Mouse (Mus musculus) heart, adult 11 months (tissue): ENCODE measurements around the gene Gabrb1.

ENCODE experiments used
- DNase-seq: peaks from one replicate; pipeline ENCODE4 v3.0.0; 2022

Gene Gabrb1

DNA sequence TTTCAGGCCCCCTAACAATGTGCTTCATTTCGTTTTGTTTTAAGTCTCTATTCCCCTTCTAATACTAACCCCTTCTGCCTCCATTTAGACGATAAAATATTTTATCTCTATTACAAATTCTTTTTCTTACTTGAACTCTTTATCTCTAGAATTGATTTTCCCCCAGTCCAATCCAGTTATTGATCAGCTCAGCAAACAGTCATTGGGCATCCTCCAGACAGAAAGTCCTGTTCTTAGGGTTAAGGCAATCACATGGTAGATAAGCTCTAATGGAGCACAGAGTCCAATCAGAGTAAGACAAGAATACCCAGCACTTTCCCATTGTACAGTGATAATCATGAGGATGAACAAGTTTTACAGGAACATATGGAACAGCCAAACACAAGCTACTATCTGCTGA lies 172.4 kb downstream of the Gabrb1 start:
- DNase-seq = no peak

GRCm38 (mm10) chr5:71842241-71842640 lies 184.3 kb downstream of the Gabrb1 start:
- no peak for DNase-seq

DNA sequence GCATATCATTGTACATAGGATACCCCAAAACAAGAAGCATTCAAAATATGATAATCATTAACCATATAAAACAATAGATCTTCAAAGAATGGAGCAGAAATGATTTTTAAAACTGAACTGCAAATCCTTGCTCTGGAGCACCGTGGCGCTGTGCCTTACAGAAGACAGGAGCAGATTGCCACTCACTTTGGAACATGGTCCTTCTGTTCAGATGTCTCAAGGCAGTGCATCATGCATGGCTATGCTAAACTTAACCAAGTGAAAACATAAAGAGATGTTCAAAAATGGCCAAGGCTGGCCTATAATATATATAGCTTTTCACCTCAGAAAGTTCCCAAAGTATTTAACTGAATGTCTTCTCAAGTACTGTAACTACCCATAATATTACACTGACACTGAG lies 240.3 kb downstream of the Gabrb1 start:
- DNase-seq = no peak

- no peak for DNase-seq
Measured at GRCm38 (mm10) chr5:71903399-71903798, 245.5 kb downstream of the Gabrb1 start.

DNA sequence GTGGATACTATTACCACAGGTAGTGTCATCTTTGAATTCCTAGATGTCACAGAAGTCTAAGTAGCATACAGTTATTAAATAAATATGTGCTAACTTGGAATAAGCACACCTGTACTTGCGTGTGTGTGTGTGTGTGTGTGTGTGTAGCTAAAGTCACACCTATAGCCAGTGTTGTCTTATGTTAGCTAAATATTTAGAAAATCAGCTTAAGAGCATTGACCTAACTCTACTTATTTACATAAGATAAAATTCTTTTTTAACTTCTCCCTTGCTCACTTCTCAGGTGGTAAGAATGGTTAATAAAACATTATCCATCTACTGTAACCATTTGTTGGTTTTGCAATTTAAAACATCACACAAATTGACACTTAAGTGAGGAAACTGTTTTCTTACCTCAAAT lies 256.1 kb downstream of the Gabrb1 start:
- DNase-seq = no peak

GRCm38 (mm10) chr5:71915711-71916110 lies 257.8 kb downstream of the Gabrb1 start:
- DNase-seq = no peak

- no peak for DNase-seq
Measured at GRCm38 (mm10) chr5:71917206-71917605, 259.3 kb downstream of the Gabrb1 start.

DNA sequence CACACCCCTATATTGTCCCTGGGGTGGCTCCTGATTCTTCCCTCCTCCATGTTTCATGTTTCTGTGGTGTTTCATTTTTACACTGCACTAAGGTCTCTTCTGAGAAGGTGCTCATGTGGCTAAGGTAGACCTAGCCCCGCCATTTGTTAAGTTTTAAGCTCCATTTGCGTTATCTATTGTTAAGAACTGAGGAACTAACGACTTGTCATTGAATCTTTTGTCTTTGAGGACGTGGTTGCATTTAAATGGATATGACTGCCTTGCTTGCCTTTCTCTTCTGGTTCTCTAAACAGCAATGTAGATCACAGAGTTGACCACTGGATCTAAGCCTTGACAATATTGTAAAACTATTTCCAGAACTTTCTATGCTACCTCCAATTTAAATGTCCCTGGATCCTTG lies 265.7 kb downstream of the Gabrb1 start:
- DNase-seq = no peak

DNA sequence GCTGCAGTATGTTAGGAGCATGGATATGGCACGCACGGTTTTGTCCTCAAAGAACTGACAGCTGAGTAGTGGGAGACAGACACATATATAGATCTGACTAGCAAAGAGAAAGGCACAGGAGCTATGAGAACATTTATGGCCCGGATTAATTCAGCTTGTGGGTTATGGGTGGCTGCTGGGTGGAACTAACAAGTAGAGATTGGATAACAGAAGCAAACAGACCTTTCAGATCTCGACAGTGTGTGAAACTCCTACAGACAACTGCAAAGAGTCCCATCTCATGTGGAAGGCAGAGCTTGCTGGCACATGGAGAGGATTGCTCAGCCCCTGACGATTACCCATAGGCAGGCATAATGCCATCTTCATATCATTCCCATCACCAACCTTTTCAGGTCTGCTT lies 268.4 kb downstream of the Gabrb1 start:
- DNase-seq = no peak

GRCm38 (mm10) chr5:71930036-71930435 lies 272.1 kb downstream of the Gabrb1 start:
- no peak for DNase-seq

DNA sequence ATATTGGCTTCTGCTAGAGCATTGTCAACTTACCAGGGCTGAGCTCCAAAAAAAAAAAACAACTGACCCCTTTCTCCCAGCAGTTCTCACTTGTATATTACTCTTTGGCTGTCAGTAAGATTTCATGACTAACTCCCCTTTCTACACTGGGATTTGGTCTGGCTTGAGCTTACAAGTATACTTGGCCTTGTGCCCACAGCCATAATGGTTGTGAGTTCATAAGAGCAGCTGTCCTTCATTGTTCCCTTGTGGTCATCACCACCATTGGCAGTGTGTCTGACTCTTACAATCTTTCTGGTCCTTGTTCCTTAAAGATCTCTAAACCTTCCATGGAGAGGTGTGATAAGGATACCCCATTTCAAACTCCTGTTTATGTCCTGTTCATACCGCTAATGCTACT lies 293.5 kb downstream of the Gabrb1 start:
- no peak for DNase-seq

DNA sequence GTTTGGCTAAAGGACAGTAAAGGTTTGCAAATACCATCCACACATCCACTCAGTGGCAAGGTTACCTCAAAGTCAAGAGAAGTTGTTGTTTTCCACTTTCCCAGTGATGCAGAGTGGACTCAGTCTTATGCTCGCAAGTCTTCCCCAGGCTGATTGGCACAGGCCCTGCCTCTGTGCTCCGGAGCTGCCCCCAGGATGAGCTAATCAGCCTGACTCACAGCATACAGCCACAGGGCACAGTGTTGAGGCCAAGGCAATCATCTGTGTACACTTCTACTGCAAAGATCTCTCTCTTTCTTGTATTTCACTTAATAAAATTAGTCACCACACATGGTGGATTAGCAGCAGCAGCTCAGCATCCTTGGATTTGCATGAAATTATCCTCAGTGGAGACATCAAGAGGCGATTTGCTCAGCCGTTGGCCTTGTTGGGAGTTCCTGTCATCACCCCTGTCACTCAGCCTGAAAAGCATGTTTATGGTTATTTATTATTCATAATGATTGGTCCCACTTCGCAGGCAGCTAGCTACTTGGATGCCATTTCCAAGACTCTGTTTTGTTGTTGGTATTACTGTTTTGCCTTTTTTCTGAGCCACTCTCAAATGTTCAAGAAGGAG lies 297.3 kb downstream of the Gabrb1 start:
- no peak for DNase-seq

- DNase-seq = no peak
Measured at GRCm38 (mm10) chr5:71964876-71965432, 307.0 kb downstream of the Gabrb1 start.

DNA sequence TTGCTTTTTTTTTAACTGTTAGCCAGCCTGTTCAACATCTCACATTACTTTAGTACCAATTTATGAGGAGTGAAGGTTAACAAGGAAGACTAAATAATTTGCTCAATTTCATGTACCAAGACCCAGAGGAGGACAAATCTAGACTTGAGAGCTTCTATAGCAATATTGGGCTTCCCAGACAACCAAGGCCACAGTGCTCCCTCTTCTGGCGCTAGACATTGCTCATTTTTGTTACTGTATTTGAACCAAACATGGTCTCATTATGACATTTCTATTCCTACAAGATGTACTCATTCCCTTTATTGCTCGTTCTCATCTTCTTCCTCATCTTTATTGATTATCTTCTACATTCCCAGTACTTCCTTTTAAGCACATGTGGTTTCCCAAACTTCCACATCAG lies 307.6 kb downstream of the Gabrb1 start:
- no peak for DNase-seq

GRCm38 (mm10) chr5:71970140-71970800 lies 312.4 kb downstream of the Gabrb1 start:
- DNase-seq = no peak

DNA sequence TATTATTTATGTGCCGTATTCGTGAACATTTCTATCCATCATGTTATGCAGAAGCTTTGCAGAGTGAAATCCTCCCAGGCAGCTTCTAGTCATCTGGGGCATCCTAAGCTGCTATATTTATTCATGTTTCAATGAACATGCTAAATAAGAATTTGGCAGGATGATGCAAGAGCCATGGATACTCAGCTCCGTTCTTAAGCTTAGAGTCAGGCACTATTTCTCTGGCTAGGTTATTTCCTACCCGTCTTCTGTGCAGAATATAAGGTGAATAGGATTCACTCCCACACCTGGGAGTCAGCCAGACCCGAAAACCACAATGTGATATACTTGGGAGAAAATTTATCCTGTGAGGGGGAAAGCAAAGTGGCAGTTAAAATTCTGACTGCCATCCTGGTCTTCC lies 314.9 kb downstream of the Gabrb1 start:
- DNase-seq = no peak

- no peak for DNase-seq
Measured at GRCm38 (mm10) chr5:71976133-71976532, 318.2 kb downstream of the Gabrb1 start.

DNA sequence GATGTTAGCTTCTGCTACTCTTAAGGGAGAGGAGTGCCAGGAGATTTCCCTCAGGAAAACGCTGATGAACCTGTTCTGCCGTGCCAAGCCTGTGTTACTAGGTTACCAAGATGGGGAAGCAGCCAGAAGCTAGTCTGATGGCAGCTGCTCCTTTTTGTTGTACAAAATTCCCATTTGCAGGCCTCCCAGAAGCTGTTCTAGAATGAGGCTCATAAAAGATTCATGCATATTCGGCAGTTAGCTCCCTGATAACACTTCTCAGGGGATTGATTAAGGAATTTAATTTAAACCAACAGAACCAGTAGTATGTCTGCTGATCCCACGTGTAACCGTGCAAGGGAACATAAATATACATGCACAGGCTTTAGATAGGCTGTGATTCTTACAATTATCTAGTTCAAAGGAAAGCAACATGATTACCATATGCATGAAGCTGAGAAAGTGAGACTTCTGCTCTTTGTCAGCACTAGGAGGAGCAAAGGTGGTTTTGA lies 318.7 kb downstream of the Gabrb1 start:
- peak; percentile 56 for DNase-seq

- DNase-seq = no peak
Measured at GRCm38 (mm10) chr5:71986561-71986960, 328.6 kb downstream of the Gabrb1 start.

- DNase-seq = no peak
Measured at GRCm38 (mm10) chr5:71986983-71987398, 329.1 kb downstream of the Gabrb1 start.

GRCm38 (mm10) chr5:71999466-71999865 lies 341.6 kb downstream of the Gabrb1 start:
- no peak for DNase-seq

GRCm38 (mm10) chr5:72003811-72004435 lies 346.0 kb downstream of the Gabrb1 start:
- DNase-seq = no peak

- no peak for DNase-seq
Measured at GRCm38 (mm10) chr5:72036954-72037353, 379.0 kb downstream of the Gabrb1 start.
